Mouse (Mus musculus) hindbrain, embryonic 10.5 days (tissue): ENCODE results near the gene Rpain. TPM values are rescaled to one million over a fixed set of nuclear protein-coding genes. Genes with fewer than 3 reads are reported as not detected.

Experiments used
- DNase-seq: peaks from one replicate; pipeline ENCODE4 v3.0.0-alpha.2; 2017; ENCODE audit warnings: low spot score
- H3K27ac ChIP-seq: fragments of 300-500 bp; sonication (generic); 2 replicates; pipeline ENCODE4 v1.5.1; 2016; ENCODE audit warnings: mild to moderate bottlenecking, moderate library complexity
- H3K27me3 ChIP-seq: fragments of 300-500 bp; sonication (generic); 2 replicates; pipeline ENCODE4 v1.6.1; 2016; ENCODE audit warnings: mild to moderate bottlenecking; ENCODE audit not compliant: poor library complexity, insufficient read depth, severe bottlenecking
- H3K36me3 ChIP-seq: fragments of 300-500 bp; sonication (generic); 2 replicates; pipeline ENCODE4 v1.6.1; 2016; ENCODE audit warnings: mild to moderate bottlenecking, moderate library complexity
- H3K4me1 ChIP-seq: fragments of 300-500 bp; sonication (generic); replicated peaks from 2 replicates; pipeline ENCODE4 v1.6.1; 2016; ENCODE audit warnings: mild to moderate bottlenecking
- H3K4me3 ChIP-seq: fragments of 300-500 bp; sonication (generic); 2 replicates; pipeline ENCODE4 v1.5.1; 2016; ENCODE audit warnings: mild to moderate bottlenecking, moderate library complexity
- H3K9me3 ChIP-seq: fragments of 300-500 bp; sonication (generic); 2 replicates; pipeline ENCODE4 v1.6.1; 2016; ENCODE audit warnings: mild to moderate bottlenecking, moderate library complexity
- WGBS: fragments of 180-500 bp; shearing (Covaris S2); methylation state at CpG from one replicate; pipeline ENCODE4 v1.1.7; 2016; 5-methylcytosine and 5-hydroxymethylcytosine counted together
- polyA plus RNA-seq: library from polyadenylated mRNA; unstranded; fragments of >200 nt; fragmentation: Nextera tagmentation; extraction: Ambion mirVana; gene quantifications from 2 replicates; pipeline ENCODE4 v1.2.1, GENCODE M21; 2016

The Rpain gene
- polyA plus RNA-seq, 1 experiment from 2014 or later, result 90.0 TPM

GRCm38 (mm10) chr11:70972586-70972985 lies 2.6 kb downstream of the Rpain start:
- 82% methylated on average over 1 of the region's 1 CpGs for WGBS
- H3K4me3 ChIP-seq, result no peak overlapping the region
- peaks cover 22% of the 10 kb centered on the region for H3K4me1 ChIP-seq
- H3K9me3 ChIP-seq, result no peaks in the 10 kb centered on the region
- H3K27ac ChIP-seq, result no peak overlapping the region
- H3K27me3 ChIP-seq, result no peaks in the 10 kb centered on the region
- DNase-seq, result no peak
- H3K36me3 ChIP-seq, result peaks cover 58% of the 10 kb centered on the region

GRCm38 (mm10) chr11:70973947-70974346 lies 3.9 kb downstream of the Rpain start:
- peak; percentile 12 for DNase-seq
- peaks cover 69% of the 10 kb centered on the region for H3K36me3 ChIP-seq
- WGBS, result 80% methylated on average over 4 of the region's 4 CpGs
- no peaks in the 10 kb centered on the region for H3K9me3 ChIP-seq
- H3K27me3 ChIP-seq, result no peaks in the 10 kb centered on the region
- H3K27ac ChIP-seq, result no peak overlapping the region
- H3K4me1 ChIP-seq, result peaks cover 11% of the 10 kb centered on the region
- H3K4me3 ChIP-seq, result no peak overlapping the region

- H3K27ac ChIP-seq, result no peak overlapping the region
- H3K27me3 ChIP-seq, result no peaks in the 10 kb centered on the region
- H3K9me3 ChIP-seq, result no peaks in the 10 kb centered on the region
- 82% methylated on average over 2 of the region's 2 CpGs for WGBS
- no peak overlapping the region for H3K4me3 ChIP-seq
- peaks cover 8% of the 10 kb centered on the region for H3K4me1 ChIP-seq
- H3K36me3 ChIP-seq, result peaks cover 81% of the 10 kb centered on the region
- no peak for DNase-seq
These were observed 5.2 kb downstream of the Rpain start for GRCm38 (mm10) chr11:70975193-70975592.

- no peaks in the 10 kb centered on the region for H3K27me3 ChIP-seq
- no peaks in the 10 kb centered on the region for H3K9me3 ChIP-seq
- 88% methylated on average over 6 of the region's 6 CpGs for WGBS
- H3K4me3 ChIP-seq, result no peak overlapping the region
- peaks cover 13% of the 10 kb centered on the region for H3K4me1 ChIP-seq
- H3K27ac ChIP-seq, result no peak overlapping the region
- peaks cover 93% of the 10 kb centered on the region for H3K36me3 ChIP-seq
- DNase-seq, result no peak
These were observed 7.3 kb downstream of the Rpain start for GRCm38 (mm10) chr11:70977293-70977692.

GRCm38 (mm10) chr11:70980232-70980631 lies 10.2 kb downstream of the Rpain start:
- Histone ChIP-seq H3K9me3 (no peaks in the 10 kb centered on the region), H3K4me1 (peaks cover 13% of the 10 kb centered on the region), H3K4me3 (no peak overlapping the region), H3K27ac (no peak overlapping the region), H3K27me3 (no peaks in the 10 kb centered on the region), H3K36me3 (peaks cover 77% of the 10 kb centered on the region)
- no peak for DNase-seq
- 89% methylated on average over 6 of the region's 6 CpGs for WGBS

- Histone ChIP-seq H3K9me3 (no peaks in the 10 kb centered on the region), H3K27ac (no peak overlapping the region), H3K4me3 (peak overlapping the region; percentile 75), H3K36me3 (peaks cover 77% of the 10 kb centered on the region), H3K27me3 (no peaks in the 10 kb centered on the region), H3K4me1 (peaks cover 13% of the 10 kb centered on the region)
- WGBS, result 93% methylated on average over 14 of the region's 14 CpGs
- no peak for DNase-seq
These were observed 10.9 kb downstream of the Rpain start for GRCm38 (mm10) chr11:70980751-70981510.

GRCm38 (mm10) chr11:70982030-70982429 lies 12.0 kb downstream of the Rpain start:
- H3K4me1 ChIP-seq, result peaks cover 13% of the 10 kb centered on the region
- peak overlapping the region; percentile 88 for H3K27ac ChIP-seq
- H3K36me3 ChIP-seq, result peaks cover 77% of the 10 kb centered on the region
- no peaks in the 10 kb centered on the region for H3K9me3 ChIP-seq
- H3K27me3 ChIP-seq, result no peaks in the 10 kb centered on the region
- WGBS, result 15% methylated on average over 12 of the region's 12 CpGs
- DNase-seq, result no peak
- peak overlapping the region; percentile 75 for H3K4me3 ChIP-seq

GRCm38 (mm10) chr11:70982557-70983228 lies 12.7 kb downstream of the Rpain start, which contains the start of gene C1qbp:
TSS of gene C1qbp (minus strand) at chr11:70983026.
- DNase-seq, result peak; percentile 91
- peak within 1 kb of the TSS; percentile 88 for H3K27ac ChIP-seq
- H3K4me3 ChIP-seq, result peak within 1 kb of the TSS; percentile 75
- peaks cover 13% of the 10 kb centered on the region for H3K4me1 ChIP-seq
- no peaks in the 10 kb centered on the region for H3K27me3 ChIP-seq
- no peaks in the 10 kb centered on the region for H3K9me3 ChIP-seq
- H3K36me3 ChIP-seq, result peaks cover 77% of the 10 kb centered on the region
- 1% methylated on average over 64 of the region's 64 CpGs for WGBS

- no peak for DNase-seq
- no peaks in the 10 kb centered on the region for H3K9me3 ChIP-seq
- no peak overlapping the region for H3K4me3 ChIP-seq
- no peaks in the 10 kb centered on the region for H3K27me3 ChIP-seq
- H3K27ac ChIP-seq, result no peak overlapping the region
- peaks cover 20% of the 10 kb centered on the region for H3K4me1 ChIP-seq
- H3K36me3 ChIP-seq, result peaks cover 51% of the 10 kb centered on the region
- 89% methylated on average over 4 of the region's 4 CpGs for WGBS
These were observed 31.2 kb downstream of the Rpain start for GRCm38 (mm10) chr11:71001167-71001566.

GRCm38 (mm10) chr11:71003611-71004315 lies 33.8 kb downstream of the Rpain start:
- DNase-seq, result peak; percentile 55
- H3K36me3 ChIP-seq, result peaks cover 43% of the 10 kb centered on the region
- H3K27ac ChIP-seq, result peak overlapping the region; percentile 86
- H3K27me3 ChIP-seq, result no peaks in the 10 kb centered on the region
- H3K9me3 ChIP-seq, result no peaks in the 10 kb centered on the region
- peak overlapping the region; percentile 71 for H3K4me3 ChIP-seq
- H3K4me1 ChIP-seq, result peaks cover 20% of the 10 kb centered on the region
- under 1% methylated on average over 49 of the region's 49 CpGs for WGBS

GRCm38 (mm10) chr11:71004316-71004773 lies 34.3 kb downstream of the Rpain start, which contains the start of gene Dhx33:
TSS of gene Dhx33 (minus strand) at chr11:71004437.
- peak; percentile 98 for DNase-seq
- H3K9me3 ChIP-seq, result no peaks in the 10 kb centered on the region
- peak within 1 kb of the TSS; percentile 71 for H3K4me3 ChIP-seq
- H3K27me3 ChIP-seq, result no peaks in the 10 kb centered on the region
- peak within 1 kb of the TSS; percentile 86 for H3K27ac ChIP-seq
- WGBS, result under 1% methylated on average over 35 of the region's 35 CpGs
- H3K4me1 ChIP-seq, result peaks cover 20% of the 10 kb centered on the region
- peaks cover 42% of the 10 kb centered on the region for H3K36me3 ChIP-seq

- Histone ChIP-seq H3K9me3 (no peaks in the 10 kb centered on the region), H3K27ac (peak overlapping the region; percentile 86), H3K36me3 (peaks cover 42% of the 10 kb centered on the region), H3K4me3 (peak overlapping the region; percentile 71), H3K27me3 (no peaks in the 10 kb centered on the region), H3K4me1 (peaks cover 20% of the 10 kb centered on the region)
- DNase-seq, result no peak
- WGBS, result 64% methylated on average over 5 of the region's 5 CpGs
These were observed 35.0 kb downstream of the Rpain start for GRCm38 (mm10) chr11:71005046-71005445.
